Mouse (Mus musculus) stomach, postnatal 0 days (tissue): Measurements from ENCODE around the gene Ube3c.

Source experiments
- CTCF ChIP-seq: IDR thresholded peaks from 2 replicates; pipeline ENCODE4 v1.5.1; 2016; ENCODE audit warnings: antibody characterized with exemption, low read depth, mild to moderate bottlenecking, moderate library complexity
- EP300 ChIP-seq: optimal IDR thresholded peaks from 2 replicates; pipeline ENCODE3; 2016; ENCODE audit warnings: antibody characterized with exemption

DNA sequence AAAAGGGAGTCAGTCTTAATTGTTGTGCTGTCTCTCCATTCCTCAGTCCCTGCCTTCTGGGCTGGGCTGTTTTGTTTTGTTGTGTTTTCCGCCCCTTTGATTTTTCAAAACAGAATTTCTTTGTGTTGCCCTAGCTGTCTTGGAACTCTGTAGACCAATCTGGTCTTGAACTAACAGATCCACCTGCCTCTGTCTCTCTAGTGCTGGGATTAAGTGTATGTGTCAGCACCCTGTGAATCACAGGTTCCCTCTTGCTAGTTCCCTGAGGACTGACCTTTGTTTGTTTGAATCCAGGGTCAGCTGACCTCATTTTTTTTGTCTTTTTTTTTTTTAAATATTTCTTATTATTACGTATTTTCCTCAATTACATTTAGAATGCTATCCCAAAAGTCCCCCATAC lies 60.9 kb downstream of the Ube3c start:
- TF ChIP-seq CTCF: no peak
- no peak for TF ChIP-seq EP300
